Mouse (Mus musculus): ENCODE measurements around the gene Klhl8.

- TF ChIP-seq CHD2 (IDR thresholded peaks at IDR 0.05; ENCODE audit: low read depth, low read length): no peak
- no peak for TF ChIP-seq ZC3H11A (IDR thresholded peaks at IDR 0.05; ENCODE audit: borderline replicate concordance, low read depth, low read length)
- no peak for TF ChIP-seq HCFC1 (IDR thresholded peaks at IDR 0.05; ENCODE audit: borderline replicate concordance, insufficient read depth, low read length)
- no peak for TF ChIP-seq ZNF384 (IDR thresholded peaks at IDR 0.05; ENCODE audit: low read depth, low read length)
- TF ChIP-seq MAFK (IDR thresholded peaks at IDR 0.05; ENCODE audit: insufficient read depth, low read depth, low read length): no peak
Observed at GRCm38 (mm10) chr5:103828304-103828703, 82.8 kb downstream of the Klhl8 start.

Data from ES-E14 (cell line).